In genomic region chr5:73881941-73882340, GRCm38 (mm10) we compare ENCODE assay signal across 7 mouse cellular contexts.
DNase-seq lines count a peak whose midpoint lies in the region; ATAC-seq lines count a peak whose summit lies in the region.

No protein-coding gene starts in this region.

- DNase-seq in adipocyte (ENCODE audit: low spot score) = peak; percentile 95
- peak; percentile 70 for DNase-seq in brain, adult 2 months (ENCODE audit: low read depth, low spot score)
- peak; percentile 45 for DNase-seq in gastrocnemius, postnatal 10 days
- DNase-seq in ovary, postnatal 10 days (ENCODE audit: low spot score) = peak; percentile 27
- DNase-seq in spleen, postnatal 4 days (ENCODE audit: low spot score in 2 of 2) = no peak

- peaks cover 7% of the 10 kb centered on the region; the same call in 1 of the 2 replicates for H3K4me1 ChIP-seq in kidney, embryonic 16.5 days (ENCODE audit: insufficient read depth, low read length)

- H3K36me3 ChIP-seq in kidney, embryonic 16.5 days (ENCODE audit: insufficient read depth, low read length) = no peaks in the 10 kb centered on the region

- no peak overlapping the region for H3K9ac ChIP-seq in kidney, embryonic 16.5 days (replicated peaks; ENCODE audit: low read length)

- peak; percentile 89 for ATAC-seq in kidney, embryonic 16.5 days (ENCODE audit: low FRiP score, low TSS enrichment)
- no peak for ATAC-seq in erythroblast, adult 5-6 weeks (replicated peaks; ENCODE audit: low FRiP score, poor library complexity, severe bottlenecking)

- WGBS in kidney, embryonic 16.5 days = 20% methylated on average over 5 of the region's 5 CpGs

- no peaks in the 10 kb centered on the region for H3K9me3 ChIP-seq in kidney, embryonic 16.5 days (ENCODE audit: low read length)

- H3K4me2 ChIP-seq in kidney, embryonic 16.5 days (replicated peaks; ENCODE audit: low read depth, low read length) = no peak overlapping the region

- no peaks in the 10 kb centered on the region for H3K27me3 ChIP-seq in kidney, embryonic 16.5 days (ENCODE audit: insufficient read depth, low read length)

- no peak overlapping the region for H3K4me3 ChIP-seq in kidney, embryonic 16.5 days (ENCODE audit: low read length)

- H3K27ac ChIP-seq in kidney, embryonic 16.5 days (ENCODE audit: low read length) = 0 out of 2 replicates have a peak overlapping the region, but pooled peaks have one; percentile 13

Comparison
In these comparisons a context has a peak if more than half of its experiments do, and no peak if none do; other contexts are left out.
1. DNase-seq: peak in adipocyte (single experiment), brain, adult 2 months (single experiment), gastrocnemius, postnatal 10 days (single experiment) and ovary, postnatal 10 days (single experiment); none in spleen, postnatal 4 days (0 of 2).